Mouse (Mus musculus) heart, adult 2 months (tissue): ENCODE data around the gene Dok4.

Experiments
- CTCF ChIP-seq: fragments of 200-600 bp; IDR thresholded peaks from 2 replicates; pipeline ENCODE4 v1.8.1; 2022; ENCODE audit warnings: antibody characterized with exemption, mild to moderate bottlenecking, moderate library complexity
- EP300 ChIP-seq: fragments of 200-500 bp; IDR thresholded peaks from 2 replicates; pipeline ENCODE4 v1.6.1; 2011; ENCODE audit warnings: low read depth, low read length, control low read depth; ENCODE audit not compliant: insufficient read depth
- POLR2A ChIP-seq: fragments of 200-500 bp; IDR thresholded peaks from 2 replicates; pipeline ENCODE4 v1.6.1; 2011; ENCODE audit warnings: mild to moderate bottlenecking, low read depth, low read length, control low read depth; ENCODE audit not compliant: insufficient read depth

DNA sequence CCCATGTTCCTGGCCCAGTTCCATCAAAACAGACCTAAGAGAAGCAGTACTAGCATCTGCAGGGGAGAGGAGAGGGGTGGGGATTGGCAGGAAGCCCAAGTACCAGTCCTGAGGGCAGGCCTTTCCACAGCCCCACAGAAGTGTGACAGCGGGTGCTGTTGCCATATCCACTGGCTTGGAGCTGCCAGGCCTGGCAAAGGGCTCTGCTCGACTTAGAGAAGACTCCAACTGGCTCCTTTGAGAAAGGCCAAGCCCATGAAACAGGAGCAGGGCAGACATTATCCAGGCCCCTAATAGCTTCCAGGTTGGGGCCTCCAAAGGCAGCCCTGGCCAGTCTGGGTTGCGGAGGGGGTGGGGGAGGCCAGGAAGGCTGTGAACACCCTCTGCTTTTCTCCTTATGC lies 38.6 kb upstream of the Dok4 start:
- TF ChIP-seq CTCF (no peak), EP300 (no peak), POLR2A (no peak)
